24 mouse cellular contexts compared by ENCODE assay signal in the genomic region with DNA sequence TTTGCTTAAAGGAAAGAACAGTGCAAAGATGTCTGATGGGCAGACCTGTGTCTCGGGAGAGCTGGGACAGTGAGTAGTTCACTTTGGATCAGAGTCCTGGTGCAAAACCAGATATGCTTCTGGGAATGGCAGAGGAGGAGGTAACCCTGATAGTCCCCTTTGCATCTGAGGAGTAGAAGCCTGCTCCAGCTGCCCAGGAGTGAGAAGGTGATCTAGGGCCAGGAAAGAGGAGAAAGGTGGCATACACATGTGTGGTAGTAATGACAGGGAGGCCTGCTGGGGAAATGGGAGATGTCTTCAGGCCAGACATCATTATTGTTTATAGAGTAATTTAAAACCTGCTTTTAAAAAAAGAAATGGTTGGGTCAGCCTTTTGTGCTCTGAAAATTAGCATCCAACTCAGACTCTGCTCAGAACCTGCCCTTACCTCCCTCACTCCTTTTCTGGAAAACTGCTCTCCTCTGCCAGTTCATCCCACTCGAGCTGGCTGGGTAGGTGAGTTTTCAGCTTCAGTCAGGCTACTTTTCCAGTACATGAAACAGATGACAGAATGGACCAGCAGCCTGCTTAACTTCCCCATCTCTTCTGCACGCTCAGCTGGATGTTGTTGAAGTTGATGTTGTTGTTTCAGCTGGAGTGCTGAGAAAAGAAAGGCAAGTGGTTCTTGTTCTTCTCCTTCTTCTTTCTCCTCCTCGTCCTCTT.
DNase-seq lines count a peak whose midpoint lies in the region; ATAC-seq and TF ChIP-seq lines count a peak whose summit lies in the region.
"Had no signal": no experiment of that assay in that cellular context is flagged by ENCODE, and none has a peak within 500 bp of the region (broad histone marks: within the 10 kb centered on the region; RNA-seq: fewer than 3 reads in every experiment).

No protein-coding gene starts in this region.

- intact Hi-C loops in heart, adult 2 months (cut with DNase I): no loop called here
- intact Hi-C loops in gastrocnemius, postnatal 36 days (cut with DNase I): no loop called here

- 58% methylated on average over 4 of the region's 4 CpGs for WGBS in heart, adult 2 months
- 30% methylated on average over 4 of the region's 4 CpGs for WGBS in kidney, postnatal 0 days

- H3K9me3 ChIP-seq in kidney, postnatal 0 days (replicated peaks; ENCODE audit: low read length): no peaks in the 10 kb centered on the region
- H3K9me3 ChIP-seq: embryonic facial prominence, embryonic 12.5 days; G1E; heart, embryonic 13.5 days; hindbrain, embryonic 12.5 days; liver, embryonic 13.5 days; megakaryocyte, embryonic 14.5 days had no signal

- H3K4me2 ChIP-seq in kidney, postnatal 0 days (ENCODE audit: low read length): no peak overlapping the region
- H3K4me2 ChIP-seq: embryonic facial prominence, embryonic 12.5 days; heart, embryonic 13.5 days; hindbrain, embryonic 12.5 days; liver, embryonic 13.5 days had no signal

- ATAC-seq in kidney, postnatal 0 days (replicated peaks; ENCODE audit: low FRiP score, low read depth): no peak
- ATAC-seq: forebrain, postnatal 0 days; intestine, postnatal 0 days; Patski had no signal

- no peak overlapping the region for H3K27ac ChIP-seq in heart, adult 2 months
- 0 out of 2 replicates have a peak overlapping the region, but pooled peaks have one; percentile 10 for H3K27ac ChIP-seq in kidney, postnatal 0 days
- peak overlapping the region; percentile 62 for H3K27ac ChIP-seq in bone marrow macrophage, adult 2 months (ENCODE audit: insufficient read depth, low read depth, low read length)
- H3K27ac ChIP-seq: embryonic facial prominence, embryonic 12.5 days; hindbrain, embryonic 12.5 days; liver, embryonic 13.5 days had no signal

- TF ChIP-seq POLR2A in heart, adult 2 months (IDR thresholded peaks at IDR 0.05; ENCODE audit: insufficient read depth, low read depth, low read length): no peak
- TF ChIP-seq POLR2A in bone marrow macrophage, adult 2 months (IDR thresholded peaks at IDR 0.05; ENCODE audit: borderline replicate concordance, low read depth, low read length): no peak

- no peaks in the 10 kb centered on the region for H3K27me3 ChIP-seq in heart, adult 2 months (ENCODE audit: control insufficient read depth, insufficient read depth, low read length)
- H3K27me3 ChIP-seq in kidney, postnatal 0 days (ENCODE audit: insufficient read depth, low read length): no peaks in the 10 kb centered on the region
- H3K27me3 ChIP-seq: embryonic facial prominence, embryonic 12.5 days; heart, embryonic 13.5 days; hindbrain, embryonic 12.5 days; liver, embryonic 13.5 days; megakaryocyte, embryonic 14.5 days; Patski had no signal

- no peaks in the 10 kb centered on the region for H3K79me2 ChIP-seq in heart, adult 2 months (replicated peaks; ENCODE audit: control insufficient read depth, insufficient read depth, low read length)

- H3K4me1 ChIP-seq in heart, adult 2 months (ENCODE audit: control insufficient read depth, insufficient read depth, low read length): peaks cover 1% of the 10 kb centered on the region
- no peaks in the 10 kb centered on the region for H3K4me1 ChIP-seq in kidney, postnatal 0 days (replicated peaks; ENCODE audit: insufficient read depth, low read length)
- H3K4me1 ChIP-seq in bone marrow macrophage, adult 2 months (ENCODE audit: control insufficient read depth, insufficient read depth, low read length): peaks cover 34% of the 10 kb centered on the region

- no peak overlapping the region for H3K4me3 ChIP-seq in heart, adult 2 months
- H3K4me3 ChIP-seq in kidney, postnatal 0 days (replicated peaks; ENCODE audit: low read depth, low read length): no peak overlapping the region
- no peak overlapping the region for H3K4me3 ChIP-seq in bone marrow macrophage, adult 2 months (ENCODE audit: insufficient read depth, low read length)
- H3K4me3 ChIP-seq: embryonic facial prominence, embryonic 12.5 days; heart, embryonic 13.5 days; hindbrain, embryonic 12.5 days; liver, embryonic 13.5 days; megakaryocyte, embryonic 14.5 days had no signal

- DNase-seq in heart, adult 8-10 months (ENCODE audit: low spot score): peak; percentile 37
- DNase-seq in heart, adult 2 months: no peak
- DNase-seq in kidney, postnatal 0 days (ENCODE audit: low spot score): peak; percentile 36
- no peak for DNase-seq in kidney, postnatal 25 days
- peak; percentile 17 for DNase-seq in skeletal muscle tissue, adult 2 months (ENCODE audit: low read depth, low spot score)
- no peak for DNase-seq in gastrocnemius, postnatal 36 days
- DNase-seq: adrenal gland, postnatal 36 days; cerebellum, adult 11-12 months; cerebellum, postnatal 10 days; forebrain, postnatal 0 days; heart, postnatal 14 days; liver, embryonic 13.5 days; lung, adult 2 months; lung, postnatal 14 days; midbrain, embryonic 14.5 days; thymus, adult 18-20 months had no signal

- no peak for TF ChIP-seq CTCF in heart, adult 2 months (IDR thresholded peaks at IDR 0.05)
- no peak for TF ChIP-seq CTCF in kidney, postnatal 0 days (IDR thresholded peaks at IDR 0.05; ENCODE audit: low read depth)
- no peak for TF ChIP-seq CTCF in bone marrow macrophage, adult 2 months (IDR thresholded peaks at IDR 0.05; ENCODE audit: low read depth, low read length)

- TF ChIP-seq EP300 in heart, adult 2 months (IDR thresholded peaks at IDR 0.05; ENCODE audit: insufficient read depth, low read depth, low read length): no peak

- no peak overlapping the region for H3K9ac ChIP-seq in heart, adult 2 months (ENCODE audit: low read depth, low read length)
- no peak overlapping the region for H3K9ac ChIP-seq in kidney, postnatal 0 days (ENCODE audit: low read depth, low read length)
- H3K9ac ChIP-seq: embryonic facial prominence, embryonic 12.5 days; forebrain, postnatal 0 days; heart, embryonic 13.5 days; hindbrain, embryonic 12.5 days; liver, embryonic 13.5 days had no signal

- peaks cover 1% of the 10 kb centered on the region for H3K36me3 ChIP-seq in heart, adult 2 months (ENCODE audit: control insufficient read depth, insufficient read depth, low read length)
- no peaks in the 10 kb centered on the region for H3K36me3 ChIP-seq in kidney, postnatal 0 days (ENCODE audit: insufficient read depth, low read length)
- H3K36me3 ChIP-seq: embryonic facial prominence, embryonic 12.5 days; heart, embryonic 13.5 days; hindbrain, embryonic 12.5 days; liver, embryonic 13.5 days had no signal

Comparison
In these comparisons a context has a peak if more than half of its experiments do, and no peak if none do; other contexts are left out.
1. DNase-seq: peak in heart, adult 8-10 months (single experiment), kidney, postnatal 0 days (single experiment) and skeletal muscle tissue, adult 2 months (single experiment); none in heart, adult 2 months (0 of 2), kidney, postnatal 25 days (0 of 2) and gastrocnemius, postnatal 36 days (0 of 2).